Mouse (Mus musculus): ENCODE results near the gene Rac1. TPM values are rescaled to one million over a fixed set of nuclear protein-coding genes. Genes with fewer than 3 reads are reported as not detected.

Gene Rac1
- polyA plus RNA-seq, 2 experiments: 115 to 146 TPM

DNA sequence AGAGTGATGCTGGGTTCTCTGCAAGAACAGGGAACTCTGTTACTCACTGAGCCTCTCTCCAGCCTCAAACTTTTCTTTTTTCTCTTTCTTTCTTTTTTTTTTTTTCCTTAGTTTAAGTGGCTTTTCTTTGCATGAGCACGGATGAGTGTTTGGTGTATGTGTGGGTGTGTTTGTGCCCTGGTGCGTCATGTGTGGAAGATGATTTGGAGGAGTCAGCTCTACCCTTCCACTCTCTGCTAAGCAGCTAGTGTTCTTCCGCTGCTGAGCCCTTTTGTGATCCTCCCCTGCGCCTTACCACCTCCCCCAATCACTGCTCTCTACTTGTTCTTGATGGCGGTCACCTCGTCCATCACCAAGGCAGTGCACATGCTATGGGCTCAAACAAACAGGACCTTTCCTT, 32.1 kb downstream of the Rac1 start:
- Histone ChIP-seq H3K9ac (replicated peaks) (no peak overlapping the region), H3K27me3 (ENCODE audit: control insufficient read depth, insufficient read depth, low read length) (no peaks in the 10 kb centered on the region), H3K27ac (no peak overlapping the region), H3K4me1 (replicated peaks; ENCODE audit: control insufficient read depth in 2 of 2, insufficient read depth in 2 of 2, low read length in 1 of 2) (no peaks in the 10 kb centered on the region), H3K36me3 (replicated peaks; ENCODE audit: control insufficient read depth, insufficient read depth, low read depth) (peaks cover 11% of the 10 kb centered on the region), H3K9me3 (ENCODE audit: control insufficient read depth, low read length) (no peaks in the 10 kb centered on the region), H3K4me3 (ENCODE audit: insufficient read depth in 1 of 2, low read depth in 2 of 2, low read length in 2 of 2) (no peak overlapping the region), H3K4me2 (ENCODE audit: low read depth) (no peak overlapping the region)
- no peak for TF ChIP-seq CTCF (IDR thresholded peaks at IDR 0.05; ENCODE audit: low read depth)
- no peak for TF ChIP-seq EP300 (IDR thresholded peaks at IDR 0.05; ENCODE audit: low read depth)
- no peak for DNase-seq (ENCODE audit: low read depth in 3 of 3, low spot score in 3 of 3)
- ATAC-seq (ENCODE audit: insufficient read depth): no peak
- WGBS (ENCODE audit: insufficient replicate concordance): 85% methylated on average over 6 of the region's 6 CpGs

- H3K4me2 ChIP-seq (ENCODE audit: low read depth): no peak overlapping the region
Observed at GRCm38 (mm10) chr5:143493163-143493562, 34.7 kb downstream of the Rac1 start.

GRCm38 (mm10) chr5:143491736-143492135, 36.1 kb downstream of the Rac1 start:
- WGBS (ENCODE audit: insufficient replicate concordance): 77% methylated on average over 4 of the region's 4 CpGs

More at GRCm38 (mm10) chr5:143493163-143493562, 34.7 kb downstream of the Rac1 start:
- no peak overlapping the region for H3K4me3 ChIP-seq (ENCODE audit: insufficient read depth in 1 of 2, low read depth in 2 of 2, low read length in 2 of 2)
- DNase-seq (ENCODE audit: low read depth in 3 of 3, low spot score in 3 of 3): no peak
- H3K27ac ChIP-seq: no peak overlapping the region
- H3K4me1 ChIP-seq (replicated peaks; ENCODE audit: control insufficient read depth in 2 of 2, insufficient read depth in 2 of 2, low read length in 1 of 2): no peaks in the 10 kb centered on the region
- no peak overlapping the region for H3K9ac ChIP-seq (replicated peaks)
- no peak for ATAC-seq (ENCODE audit: insufficient read depth)
- peaks cover 7% of the 10 kb centered on the region for H3K36me3 ChIP-seq (replicated peaks; ENCODE audit: control insufficient read depth, insufficient read depth, low read depth)
- TF ChIP-seq CTCF (IDR thresholded peaks at IDR 0.05; ENCODE audit: low read depth) (no peak), EP300 (IDR thresholded peaks at IDR 0.05; ENCODE audit: low read depth) (no peak)
- H3K9me3 ChIP-seq (ENCODE audit: control insufficient read depth, low read length): no peaks in the 10 kb centered on the region
- no peaks in the 10 kb centered on the region for H3K27me3 ChIP-seq (ENCODE audit: control insufficient read depth, insufficient read depth, low read length)
- 80% methylated on average over 10 of the region's 10 CpGs for WGBS (ENCODE audit: insufficient replicate concordance)

DNA sequence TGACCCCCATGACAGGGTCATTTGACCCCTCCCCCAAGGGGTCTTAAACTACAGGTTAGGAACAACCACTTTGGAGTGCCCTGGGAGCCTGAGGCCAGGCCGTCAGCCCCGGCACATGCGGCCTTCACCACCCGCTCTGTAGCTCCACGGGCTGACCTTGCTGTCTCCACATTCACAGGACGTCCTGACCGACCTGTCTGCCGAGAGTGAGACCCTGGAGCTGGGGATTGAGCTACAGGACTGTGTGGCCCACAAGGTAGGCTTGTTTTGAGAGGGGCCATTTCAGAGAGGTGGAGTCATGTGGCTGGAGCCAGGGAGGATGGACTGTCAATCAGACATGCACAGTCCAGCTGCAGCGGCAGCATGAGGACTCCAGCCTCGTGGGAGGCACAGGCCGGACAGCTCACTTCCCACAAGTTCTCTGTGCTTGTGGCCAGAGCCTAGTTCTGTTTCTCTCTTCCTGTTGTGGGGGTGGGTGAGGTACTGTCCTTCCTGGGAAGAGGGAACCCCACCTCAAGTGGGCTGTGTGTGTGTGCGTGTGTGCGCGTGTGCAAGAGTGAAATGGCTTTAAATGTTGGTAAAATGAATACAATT, 38.0 kb downstream of the Rac1 start:
- Histone ChIP-seq H3K9me3 (ENCODE audit: control insufficient read depth, low read length) (no peaks in the 10 kb centered on the region), H3K4me1 (replicated peaks; ENCODE audit: control insufficient read depth in 2 of 2, insufficient read depth in 2 of 2, low read length in 1 of 2) (no peaks in the 10 kb centered on the region), H3K27me3 (ENCODE audit: control insufficient read depth, insufficient read depth, low read length) (no peaks in the 10 kb centered on the region), H3K27ac (no peak overlapping the region), H3K4me3 (ENCODE audit: insufficient read depth in 1 of 2, low read depth in 2 of 2, low read length in 2 of 2) (no peak overlapping the region), H3K4me2 (ENCODE audit: low read depth) (no peak overlapping the region), H3K36me3 (replicated peaks; ENCODE audit: control insufficient read depth, insufficient read depth, low read depth) (peaks cover 3% of the 10 kb centered on the region; the same call in 1 of the 2 replicates), H3K9ac (replicated peaks) (no peak overlapping the region)
- 64% methylated on average over 14 of the region's 14 CpGs for WGBS (ENCODE audit: insufficient replicate concordance)
- TF ChIP-seq CTCF (IDR thresholded peaks at IDR 0.05; ENCODE audit: low read depth) (no peak), EP300 (IDR thresholded peaks at IDR 0.05; ENCODE audit: low read depth) (no peak)
- no peak for ATAC-seq (ENCODE audit: insufficient read depth)
- DNase-seq (ENCODE audit: low read depth in 3 of 3, low spot score in 3 of 3): no peak

More at GRCm38 (mm10) chr5:143491736-143492135, 36.1 kb downstream of the Rac1 start:
- no peak for DNase-seq (ENCODE audit: low read depth in 3 of 3, low spot score in 3 of 3)
- Histone ChIP-seq H3K36me3 (replicated peaks; ENCODE audit: control insufficient read depth, insufficient read depth, low read depth) (peaks cover 7% of the 10 kb centered on the region; the same call in 1 of the 2 replicates), H3K27ac (no peak overlapping the region), H3K27me3 (ENCODE audit: control insufficient read depth, insufficient read depth, low read length) (no peaks in the 10 kb centered on the region), H3K4me1 (replicated peaks; ENCODE audit: control insufficient read depth in 2 of 2, insufficient read depth in 2 of 2, low read length in 1 of 2) (no peaks in the 10 kb centered on the region), H3K4me2 (ENCODE audit: low read depth) (no peak overlapping the region), H3K9me3 (ENCODE audit: control insufficient read depth, low read length) (no peaks in the 10 kb centered on the region), H3K4me3 (ENCODE audit: insufficient read depth in 1 of 2, low read depth in 2 of 2, low read length in 2 of 2) (no peak overlapping the region), H3K9ac (replicated peaks) (no peak overlapping the region)
- TF ChIP-seq EP300 (IDR thresholded peaks at IDR 0.05; ENCODE audit: low read depth): no peak
- TF ChIP-seq CTCF (IDR thresholded peaks at IDR 0.05; ENCODE audit: low read depth): peak; percentile 55
- ATAC-seq (ENCODE audit: insufficient read depth): no peak

DNA sequence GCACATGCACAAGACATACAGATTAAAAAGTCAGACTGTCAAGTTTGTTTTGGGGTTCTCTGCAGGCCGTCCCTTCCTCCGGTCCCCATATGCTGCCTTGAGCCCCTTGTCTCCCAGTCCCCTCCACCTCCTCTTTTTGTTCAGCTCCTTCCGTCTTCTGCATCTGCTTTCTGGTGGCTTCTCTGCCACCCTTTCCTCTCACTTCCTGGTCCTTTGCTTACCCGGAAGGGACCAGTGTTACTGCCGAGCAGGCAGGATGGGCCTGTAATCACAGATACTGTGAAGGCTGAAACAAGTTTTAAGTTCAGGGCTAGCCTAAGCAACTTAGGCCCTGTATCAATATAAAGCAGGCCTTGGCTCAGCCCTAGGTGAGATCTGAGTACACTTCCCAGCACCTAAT, 39.8 kb downstream of the Rac1 start:
- Histone ChIP-seq H3K27ac (no peak overlapping the region), H3K4me1 (replicated peaks; ENCODE audit: control insufficient read depth in 2 of 2, insufficient read depth in 2 of 2, low read length in 1 of 2) (no peaks in the 10 kb centered on the region), H3K4me3 (ENCODE audit: insufficient read depth in 1 of 2, low read depth in 2 of 2, low read length in 2 of 2) (no peak overlapping the region), H3K9me3 (ENCODE audit: control insufficient read depth, low read length) (no peaks in the 10 kb centered on the region), H3K9ac (replicated peaks) (no peak overlapping the region), H3K36me3 (replicated peaks; ENCODE audit: control insufficient read depth, insufficient read depth, low read depth) (peaks cover 4% of the 10 kb centered on the region; the same call in 1 of the 2 replicates), H3K4me2 (ENCODE audit: low read depth) (no peak overlapping the region), H3K27me3 (ENCODE audit: control insufficient read depth, insufficient read depth, low read length) (no peaks in the 10 kb centered on the region)
- ATAC-seq (ENCODE audit: insufficient read depth) (no peak), DNase-seq (ENCODE audit: low read depth in 3 of 3, low spot score in 3 of 3) (no peak)
- TF ChIP-seq CTCF (IDR thresholded peaks at IDR 0.05; ENCODE audit: low read depth) (no peak), EP300 (IDR thresholded peaks at IDR 0.05; ENCODE audit: low read depth) (no peak)
- 72% methylated on average over 5 of the region's 5 CpGs for WGBS (ENCODE audit: insufficient replicate concordance)
